Mouse (Mus musculus) adipocyte (in vitro differentiated cells): ENCODE data around the gene Enox2.

ENCODE experiments used
- DNase-seq: peaks from one replicate; pipeline ENCODE4 v3.0.0-alpha.2; 2016; ENCODE audit warnings: low spot score

The Enox2 gene

GRCm38 (mm10) chrX:49287700-49288563 is at the start of gene Enox2:
Gene Enox2, minus strand, starts transcription at chrX:49288259.
- DNase-seq: peak; percentile 95

GRCm38 (mm10) chrX:49309496-49309895 is 21.4 kb upstream of the Enox2 start:
- peak; percentile 12 for DNase-seq

GRCm38 (mm10) chrX:49306659-49307058 is 18.6 kb upstream of the Enox2 start:
- peak; percentile 54 for DNase-seq

- no peak for DNase-seq
Measured at GRCm38 (mm10) chrX:49279918-49280586, 8.0 kb downstream of the Enox2 start.

DNA sequence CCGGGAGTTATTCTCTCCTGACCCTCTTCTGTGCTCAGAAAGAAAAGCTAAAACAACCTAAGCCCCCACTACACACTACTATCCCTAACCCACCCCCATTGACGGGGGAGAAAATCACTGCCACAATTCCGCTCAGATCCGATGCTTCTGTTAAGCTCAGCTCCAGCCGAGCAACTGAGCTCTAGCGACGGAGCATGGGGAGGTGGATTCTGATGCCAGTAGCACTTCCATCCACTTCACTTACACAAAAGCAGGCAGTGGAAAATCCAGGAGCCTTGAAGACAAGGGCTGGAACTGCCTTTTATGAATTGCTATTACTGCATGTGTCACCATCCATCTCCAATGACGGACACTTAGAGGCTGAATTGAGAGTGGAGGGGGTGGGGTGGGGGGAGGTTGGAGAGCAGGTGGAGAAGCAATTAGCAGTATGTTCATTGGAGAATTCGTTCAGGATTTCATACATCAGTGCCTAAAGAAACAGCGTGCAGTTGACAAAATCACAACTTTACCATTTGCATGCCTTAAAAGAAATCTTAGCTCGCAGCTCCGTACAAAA is 14.5 kb downstream of the Enox2 start:
- DNase-seq: no peak

DNA sequence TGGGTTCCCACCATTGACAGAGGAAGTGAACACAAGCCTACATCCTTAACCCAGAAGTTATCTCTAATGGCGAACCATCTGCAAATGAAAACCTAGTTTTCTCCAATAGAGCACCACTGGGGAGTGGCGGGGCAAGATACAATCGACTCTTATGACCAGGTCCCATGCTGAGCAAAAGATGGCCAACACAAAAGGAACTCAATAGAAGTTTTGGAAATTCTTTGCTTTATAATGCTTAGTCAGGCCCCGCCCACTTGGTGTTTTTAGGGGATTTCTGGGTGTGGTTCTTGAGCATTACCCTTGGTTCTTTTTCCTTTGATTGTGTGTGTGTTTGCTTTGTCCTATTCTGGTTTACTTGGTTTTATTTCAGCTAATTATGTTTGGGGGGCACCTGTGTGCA is 37.2 kb downstream of the Enox2 start:
- no peak for DNase-seq

GRCm38 (mm10) chrX:49225792-49226426 is 62.1 kb downstream of the Enox2 start:
- no peak for DNase-seq

GRCm38 (mm10) chrX:49216422-49216821 is 71.6 kb downstream of the Enox2 start:
- DNase-seq: no peak

GRCm38 (mm10) chrX:49196386-49196785 is 91.7 kb downstream of the Enox2 start:
- DNase-seq: no peak

DNA sequence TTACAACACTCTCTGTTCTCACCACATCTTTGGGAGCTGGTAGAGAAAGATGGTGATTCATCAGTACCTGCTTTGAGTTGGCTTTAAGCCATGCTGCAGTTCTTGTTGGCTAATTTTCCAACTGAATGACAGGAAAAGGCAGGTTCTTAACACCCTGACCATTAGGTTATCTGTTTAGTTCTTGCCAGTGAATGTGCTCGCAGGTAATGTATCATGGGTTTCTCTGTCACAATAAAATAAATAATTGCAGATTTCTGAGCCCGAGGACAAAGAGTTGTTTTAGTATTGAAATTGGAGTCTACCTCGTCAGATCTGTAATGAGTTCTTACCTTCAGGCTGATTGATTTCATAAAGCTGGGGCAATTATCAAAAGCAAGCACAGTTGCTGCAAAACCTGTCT is 106.9 kb downstream of the Enox2 start:
- no peak for DNase-seq

DNA sequence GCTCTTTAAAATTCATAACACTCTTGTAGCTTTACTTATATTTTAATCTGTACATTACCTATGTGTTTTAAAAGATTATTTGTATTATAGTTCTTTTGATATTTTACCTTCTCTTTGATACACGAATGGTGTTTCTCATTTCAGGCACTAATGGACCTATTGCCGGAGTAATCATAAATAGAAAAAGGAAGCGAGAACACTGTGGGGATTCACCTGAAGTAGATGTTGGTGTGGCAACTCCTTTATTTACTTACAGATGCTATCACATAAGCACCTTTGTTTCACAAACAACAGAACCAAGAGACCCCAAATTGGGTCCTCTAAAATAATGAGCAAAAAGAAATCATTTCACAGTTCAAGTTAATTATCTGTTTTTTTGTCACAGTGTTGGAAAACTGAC is 109.4 kb downstream of the Enox2 start:
- no peak for DNase-seq

DNA sequence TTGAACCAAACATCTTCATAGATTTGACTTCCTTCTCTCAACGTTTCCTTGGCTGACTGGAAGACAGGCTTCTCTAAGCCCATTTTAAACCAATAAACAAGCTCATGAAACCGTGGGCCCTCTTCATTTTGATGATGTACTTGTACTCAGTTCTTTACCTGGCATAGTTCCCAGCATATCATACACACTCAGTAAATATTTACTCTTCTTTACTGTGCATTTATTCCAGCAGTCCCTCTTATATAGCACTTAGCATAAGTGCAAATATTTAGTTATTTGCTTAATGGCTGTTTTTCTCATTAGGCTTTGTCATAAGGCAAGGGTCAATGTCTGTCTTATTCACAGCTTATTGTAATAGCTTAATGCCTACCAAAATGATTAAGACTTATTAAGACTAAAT is 133.8 kb downstream of the Enox2 start:
- no peak for DNase-seq

DNA sequence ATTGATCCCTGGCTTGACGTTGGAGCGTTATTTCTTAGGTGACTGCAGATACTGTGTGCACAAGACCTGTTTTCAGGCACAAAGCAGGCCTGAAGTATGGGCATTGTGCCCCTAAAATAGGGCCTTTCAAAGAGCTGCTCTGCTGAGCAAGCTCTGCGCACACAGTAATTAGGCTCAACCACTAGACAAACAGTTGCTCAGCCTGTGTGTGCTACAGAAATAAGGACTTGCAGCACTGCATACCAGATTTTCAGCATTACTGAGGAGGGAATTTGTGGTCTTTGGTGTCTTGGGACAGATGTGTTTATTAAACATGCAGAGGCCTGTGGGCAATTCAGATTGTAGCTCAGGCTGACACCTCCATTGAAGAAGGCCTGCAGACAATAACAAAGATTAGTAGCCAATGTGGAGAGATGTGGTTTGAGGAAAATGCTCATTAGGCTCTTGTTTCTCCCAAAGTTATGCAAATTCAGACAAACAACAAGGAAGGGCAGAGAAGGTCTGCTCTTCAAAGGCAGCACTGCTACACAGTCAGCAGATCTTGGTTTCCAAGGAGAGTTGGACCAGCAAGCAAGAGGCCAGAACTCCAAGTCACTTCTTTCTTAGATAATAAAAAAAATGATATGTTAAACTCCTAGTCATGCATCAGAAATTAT is 163.2 kb downstream of the Enox2 start:
- no peak for DNase-seq

GRCm38 (mm10) chrX:49116465-49116864 is 171.6 kb downstream of the Enox2 start:
- no peak for DNase-seq

DNA sequence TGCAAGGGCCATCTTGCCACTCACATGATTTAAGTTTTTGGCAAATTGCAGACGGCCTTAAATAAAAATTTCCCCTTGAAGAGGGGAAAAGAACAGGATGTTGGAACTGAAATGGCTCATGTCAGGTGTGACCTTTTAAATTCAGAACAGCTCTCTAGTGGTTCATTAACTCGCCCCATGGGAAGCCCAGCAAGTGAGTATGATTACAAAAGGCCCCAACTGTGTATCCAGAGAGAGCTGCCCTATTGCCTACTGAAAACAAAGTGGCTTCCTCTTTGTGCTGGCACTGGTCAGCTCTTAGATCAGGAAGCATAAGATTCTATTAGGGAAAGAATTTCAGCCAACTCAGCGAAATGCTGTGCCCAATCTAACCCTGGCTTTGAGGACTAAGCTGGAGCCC is 175.6 kb downstream of the Enox2 start:
- peak; percentile 24 for DNase-seq

DNA sequence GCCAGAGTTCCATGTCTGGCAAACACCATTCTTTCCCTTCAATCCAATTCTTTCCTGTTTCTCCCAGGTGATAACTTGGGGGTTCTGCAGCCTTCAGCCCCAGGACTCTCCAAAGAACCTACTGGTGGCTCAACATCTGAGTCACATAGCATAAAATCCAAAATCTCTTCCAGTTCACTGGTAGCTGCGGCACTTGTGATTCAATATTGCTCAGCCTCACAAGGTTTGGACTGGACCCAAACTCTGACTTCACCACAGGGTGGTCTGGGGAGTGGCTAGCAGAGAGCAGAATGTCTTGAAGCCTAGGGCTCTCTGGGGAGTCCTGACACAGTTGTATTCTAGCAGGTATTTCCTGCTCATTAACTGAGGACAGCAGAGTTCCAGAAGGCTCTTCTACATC is 187.5 kb downstream of the Enox2 start:
- peak; percentile 6 for DNase-seq

GRCm38 (mm10) chrX:49096249-49096648 is 191.8 kb downstream of the Enox2 start:
- no peak for DNase-seq

GRCm38 (mm10) chrX:49075055-49075454 is 213.0 kb downstream of the Enox2 start:
- DNase-seq: no peak

GRCm38 (mm10) chrX:49073563-49073962 is 214.5 kb downstream of the Enox2 start:
- DNase-seq: peak; percentile 31

GRCm38 (mm10) chrX:49045118-49045517 is 242.9 kb downstream of the Enox2 start:
- DNase-seq: no peak

- DNase-seq: no peak
Measured at GRCm38 (mm10) chrX:49009746-49010145, 278.3 kb downstream of the Enox2 start.

- DNase-seq: no peak
Measured at GRCm38 (mm10) chrX:49005655-49006054, 282.4 kb downstream of the Enox2 start.
